Mouse (Mus musculus): ENCODE measurements at regions not wholly inside any gene's neighbourhood (a gene's known extent, or its start where the extent isn't known, plus 50 kb on each side); places are given as distances from the start of the nearest gene placed in this dataset.
"Not testable (repeated sequence)": the region's sequence is repeated elsewhere in the genome, so short reads cannot be mapped to it uniquely, and the experiment has no call there.

GRCm38 (mm10) chr6:133724627-133725026 lies 128.9 kb downstream of the Kap start:
- not testable (repeated sequence) for DNase-seq (ENCODE audit: low spot score)

DNA sequence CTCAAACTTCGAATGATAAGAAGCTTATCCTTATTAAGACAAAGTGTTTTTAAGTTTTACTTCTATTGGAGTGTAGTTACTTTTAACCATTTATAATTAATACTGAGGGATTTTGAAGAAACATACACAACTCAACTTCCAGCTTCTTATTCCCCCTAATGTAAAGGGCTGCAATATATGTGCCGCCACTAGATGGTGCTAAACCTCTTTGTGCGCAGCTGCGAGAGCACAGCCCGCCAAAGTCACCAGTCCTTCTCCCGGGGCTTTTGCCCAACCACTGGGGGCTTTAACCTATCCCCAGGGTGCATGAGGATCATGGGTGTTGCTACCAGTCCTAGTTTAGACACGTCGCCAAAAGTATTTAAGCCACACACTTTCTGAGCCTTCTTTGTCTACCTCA lies 146.8 kb downstream of the Kap start:
- DNase-seq (ENCODE audit: low spot score) = peak; percentile 8

- DNase-seq (ENCODE audit: low spot score) = no peak
Measured at GRCm38 (mm10) chr6:133701625-133702024, 151.9 kb downstream of the Kap start.

Data from ovary, postnatal 36 days (tissue).